Mouse (Mus musculus) 3134 (cell line): ENCODE measurements around the gene Mdm1.
"Not testable (repeated sequence)": the region's sequence is repeated elsewhere in the genome, so short reads cannot be mapped to it uniquely, and the experiment has no call there.

Source experiments
- DNase-seq: peaks from one replicate; pipeline ENCODE4 v3.0.0-alpha.2; 2011; ENCODE audit warnings: low spot score; ENCODE audit not compliant: insufficient read length; ENCODE audit errors: extremely low read depth

Mdm1 gene

DNA sequence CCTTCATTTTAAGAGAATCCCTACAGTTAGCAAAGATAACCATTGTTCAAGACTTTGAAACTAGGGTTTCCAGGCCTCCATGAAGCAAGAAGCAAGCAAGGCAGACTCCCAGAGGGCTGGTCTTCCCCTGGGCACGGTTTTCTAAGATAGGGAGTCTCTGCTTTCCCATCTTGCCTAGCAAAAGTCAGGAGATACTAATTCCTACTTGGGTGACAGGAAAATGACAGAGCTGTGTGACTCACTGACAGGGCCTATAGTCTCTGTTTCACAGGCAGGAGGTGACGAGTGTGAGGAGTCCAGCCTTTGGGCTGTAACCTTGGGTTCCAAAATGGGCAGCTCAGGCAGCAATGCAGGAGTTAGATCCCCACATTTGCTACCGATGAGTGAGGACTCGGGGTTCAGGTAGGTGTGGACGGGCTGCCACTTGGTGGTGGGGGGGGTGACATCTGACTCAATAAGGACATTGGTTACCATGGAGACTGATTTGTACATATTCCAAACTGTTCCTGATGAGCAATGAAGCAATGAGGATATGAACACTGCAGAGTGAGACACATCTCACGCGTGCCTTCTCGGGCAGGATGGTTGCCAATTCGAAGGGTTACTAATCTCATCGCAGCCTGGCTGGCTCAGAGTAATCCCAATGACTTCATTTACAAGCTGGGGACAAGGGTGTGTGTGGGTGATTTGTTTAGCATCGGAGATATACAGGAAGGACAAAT, 19.0 kb upstream of the Mdm1 start:
- peak; percentile 42 for DNase-seq

DNA sequence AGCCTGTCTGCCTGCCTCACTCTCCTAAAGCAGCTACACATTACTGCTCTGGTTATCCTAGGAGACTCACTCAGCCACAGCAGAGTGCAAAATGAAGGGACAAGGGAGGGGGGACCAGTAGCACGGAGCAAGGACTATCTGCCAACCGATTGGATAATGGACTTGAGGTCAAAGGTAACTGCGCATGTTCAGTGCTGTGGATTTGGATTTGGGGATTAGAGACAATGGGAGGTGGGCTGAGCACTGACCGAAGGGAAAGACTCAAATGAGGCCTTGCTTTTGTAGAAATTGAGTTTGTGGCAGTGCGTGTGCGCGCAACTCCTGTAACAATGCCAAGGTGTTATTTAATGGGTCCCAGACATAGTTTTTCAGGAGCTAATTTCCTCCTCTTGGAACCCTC, 16.4 kb upstream of the Mdm1 start:
- DNase-seq = no peak

DNA sequence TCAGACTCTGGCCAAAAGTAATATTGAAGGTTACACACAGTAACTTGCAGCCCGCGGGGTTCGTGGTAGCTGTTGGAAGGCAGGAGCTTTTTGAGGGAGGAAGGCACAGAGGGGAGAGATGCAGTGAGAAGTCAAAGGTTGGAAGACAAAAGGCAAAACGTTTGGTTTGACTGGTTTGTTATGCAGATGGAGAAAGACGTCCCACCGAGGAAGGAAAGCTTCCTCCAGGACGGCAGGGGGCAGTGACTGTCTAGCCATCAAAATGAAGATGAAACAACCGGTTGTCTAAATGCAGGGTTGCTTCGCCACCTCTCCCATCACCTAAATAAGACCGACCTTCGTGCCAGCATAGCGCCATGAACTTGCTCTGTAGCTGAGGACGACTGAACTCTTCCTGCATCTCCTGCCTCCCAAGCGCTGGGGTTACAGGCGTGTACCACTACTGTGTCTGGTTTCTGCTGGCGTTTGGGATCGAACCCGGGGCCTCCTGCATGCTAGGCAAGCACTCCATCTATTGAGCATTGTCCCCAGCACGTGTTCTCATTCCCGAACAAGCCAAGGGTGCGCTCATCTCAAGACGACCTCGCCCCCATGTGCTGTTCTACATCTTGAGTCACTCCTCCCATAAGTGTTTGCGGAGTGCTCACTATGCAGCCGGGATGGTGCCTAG, 15.7 kb upstream of the Mdm1 start:
- no peak for DNase-seq

DNA sequence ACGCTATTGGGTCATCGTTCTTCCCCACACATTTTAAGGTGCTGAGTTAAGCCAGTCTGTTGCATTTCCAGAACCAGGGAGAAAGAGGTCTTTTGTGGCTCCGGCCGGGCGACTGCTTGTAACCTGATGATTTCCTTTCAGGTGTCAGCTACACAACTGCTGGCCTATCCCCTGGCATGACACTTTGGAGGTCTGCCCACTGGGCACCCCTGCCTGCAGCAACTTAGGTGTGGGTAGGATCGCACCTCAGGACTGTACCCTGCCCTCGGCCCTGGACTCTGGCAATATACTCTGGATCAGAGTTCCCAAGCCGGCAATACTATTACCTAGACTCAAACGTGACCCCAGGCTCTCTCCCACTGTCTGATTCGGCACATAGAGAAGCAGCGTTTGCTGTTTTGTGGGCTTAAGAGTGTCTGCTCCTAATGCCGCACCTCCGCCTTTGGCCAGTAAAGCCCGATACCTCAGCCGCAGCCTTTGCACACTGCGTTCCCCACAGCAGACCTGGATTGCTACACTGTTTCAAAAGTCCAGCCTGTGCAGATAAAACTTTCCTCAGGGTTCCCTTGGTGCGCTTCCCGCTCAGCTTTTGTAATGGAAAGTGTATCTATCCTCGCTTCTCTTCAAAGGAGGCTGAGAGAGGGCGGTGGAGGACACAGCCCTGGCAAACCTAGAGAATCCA, 12.5 kb upstream of the Mdm1 start:
- DNase-seq = no peak

DNA sequence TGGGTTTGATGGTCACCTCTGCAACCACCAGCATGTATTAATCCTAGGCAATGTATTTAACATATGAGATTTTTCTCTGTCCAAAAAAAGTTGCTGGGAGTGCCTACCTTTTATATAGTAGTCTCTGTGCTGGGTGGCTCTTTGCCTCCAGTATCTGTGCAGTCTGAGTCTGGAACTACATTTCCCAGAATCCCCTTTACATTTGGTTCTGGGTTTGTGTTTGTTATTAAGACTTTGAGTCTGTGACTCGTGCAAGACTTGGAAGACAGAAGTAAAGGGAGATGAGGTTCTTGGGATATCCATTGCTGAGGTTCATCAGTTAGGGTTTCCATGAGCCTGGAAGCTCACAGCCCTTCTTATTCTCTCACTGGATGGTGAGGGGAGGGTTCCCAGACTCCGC, 11.6 kb upstream of the Mdm1 start:
- no peak for DNase-seq

DNA sequence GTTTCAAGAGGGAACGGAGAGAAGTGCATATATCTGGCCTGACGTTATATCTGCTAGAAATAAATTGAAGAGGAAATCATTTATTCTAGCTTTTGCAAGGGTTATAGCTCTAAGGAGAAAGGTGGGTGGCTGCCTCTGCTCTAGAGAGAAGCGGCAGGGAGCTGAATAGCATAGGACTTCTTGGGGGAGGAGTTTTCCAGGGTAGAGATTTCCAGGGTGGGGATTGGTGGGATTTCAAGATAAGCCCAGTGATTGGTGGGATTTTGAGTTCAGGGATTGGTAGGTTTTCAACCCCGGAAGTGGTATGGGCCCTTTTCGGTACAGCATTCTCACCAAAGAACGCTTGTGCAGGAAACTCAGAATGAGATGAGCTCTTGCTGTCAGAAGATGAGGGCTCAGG, 8.6 kb upstream of the Mdm1 start:
- no peak for DNase-seq

DNA sequence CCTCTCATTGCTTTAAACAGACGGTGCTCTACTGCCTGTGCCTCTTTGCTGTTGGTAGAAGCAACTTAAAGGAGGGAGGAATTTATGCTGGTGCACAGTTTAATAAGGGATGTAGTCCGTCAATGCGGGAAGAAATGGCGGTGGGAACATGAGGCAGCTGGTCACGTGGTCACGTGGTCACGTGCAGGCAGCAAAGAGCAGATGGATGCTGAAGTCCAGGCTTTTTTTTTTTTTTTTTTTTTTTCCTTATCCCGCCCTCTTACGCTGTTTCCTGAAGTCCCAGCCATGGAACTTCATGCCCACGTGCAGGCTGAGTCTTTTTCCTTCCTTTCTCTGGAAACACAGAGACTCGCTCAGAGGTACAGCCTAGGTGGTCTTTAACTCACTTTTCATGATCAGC, 3.1 kb upstream of the Mdm1 start:
- no peak for DNase-seq

DNA sequence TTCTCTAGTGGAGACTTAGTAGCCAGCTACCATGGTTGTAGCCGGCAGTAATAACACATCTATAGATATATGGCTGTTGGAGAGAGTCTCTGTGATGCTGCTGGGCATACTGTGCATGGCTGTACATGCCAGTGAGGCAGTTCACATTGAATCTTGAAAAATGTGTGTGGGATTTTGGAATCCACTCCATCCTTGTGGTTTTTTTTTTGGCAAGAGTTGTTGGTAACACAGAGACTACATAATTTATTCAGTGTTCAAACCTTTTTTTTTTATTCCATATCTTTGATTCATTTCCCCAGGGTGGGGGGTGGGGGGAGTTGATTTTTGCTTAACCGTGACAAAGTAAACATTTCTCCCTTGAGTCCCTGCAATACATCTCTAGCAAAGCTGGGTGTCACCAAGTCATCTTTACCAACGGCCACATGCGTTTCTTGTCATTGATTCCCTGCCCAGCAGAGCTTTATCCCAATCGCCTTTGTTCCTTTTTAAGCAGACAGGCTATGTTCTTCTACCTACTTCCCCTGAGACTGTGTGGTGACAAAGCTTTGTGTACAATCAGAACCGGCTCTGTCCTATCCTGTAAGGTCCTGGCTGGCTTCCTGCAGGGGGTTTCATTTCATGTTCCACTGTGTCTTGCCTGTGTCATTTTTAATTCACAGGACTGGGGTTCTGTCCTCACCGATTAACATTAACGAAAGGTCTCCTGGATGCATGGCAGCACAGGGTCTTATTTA, 1.6 kb upstream of the Mdm1 start:
- no peak for DNase-seq

DNA sequence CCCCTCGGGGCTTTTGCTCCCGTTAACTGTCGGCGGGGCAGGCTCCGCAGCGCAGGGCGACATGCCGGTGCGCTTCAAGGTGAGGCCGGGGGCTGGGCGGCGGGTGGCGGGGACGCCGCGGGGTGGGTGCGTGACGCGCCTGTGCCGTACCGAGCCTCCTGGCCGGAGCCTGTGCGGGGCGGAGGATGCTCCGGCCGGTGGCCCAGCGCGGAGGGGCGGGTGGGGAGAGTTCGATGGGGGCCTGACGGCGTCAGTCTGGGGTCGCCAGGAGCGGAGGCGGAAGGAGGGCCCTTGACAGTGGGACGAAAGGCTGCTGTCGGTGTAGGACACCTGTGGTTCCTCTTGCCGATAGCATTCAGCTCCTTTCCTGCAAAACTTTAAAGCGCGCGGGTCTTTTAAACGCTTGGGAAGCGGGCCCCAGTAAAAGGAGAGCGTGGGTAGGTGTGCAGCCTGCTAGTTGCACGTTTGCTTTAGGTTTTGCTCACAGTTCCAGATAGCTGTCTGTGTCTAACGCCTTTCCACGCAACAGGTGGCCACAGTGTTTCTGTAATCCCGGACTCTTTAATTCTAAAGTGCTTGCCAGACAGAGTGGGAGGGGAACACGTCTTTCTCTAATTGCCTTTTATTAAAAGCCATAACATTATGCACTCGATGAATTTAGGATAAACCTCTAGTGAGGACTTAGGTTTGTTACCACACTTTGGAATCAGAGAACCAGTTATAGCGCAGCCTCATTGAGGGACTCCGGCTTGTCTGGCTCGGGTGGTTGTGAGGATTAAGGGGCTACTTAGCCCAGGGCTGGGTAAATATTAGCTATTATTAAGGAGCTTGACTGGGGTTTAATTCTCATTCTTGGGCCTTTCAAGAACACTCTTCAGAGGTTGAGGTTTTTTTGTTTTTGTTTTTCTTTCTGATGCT, 532 bp downstream of the Mdm1 start:
- no peak for DNase-seq

DNA sequence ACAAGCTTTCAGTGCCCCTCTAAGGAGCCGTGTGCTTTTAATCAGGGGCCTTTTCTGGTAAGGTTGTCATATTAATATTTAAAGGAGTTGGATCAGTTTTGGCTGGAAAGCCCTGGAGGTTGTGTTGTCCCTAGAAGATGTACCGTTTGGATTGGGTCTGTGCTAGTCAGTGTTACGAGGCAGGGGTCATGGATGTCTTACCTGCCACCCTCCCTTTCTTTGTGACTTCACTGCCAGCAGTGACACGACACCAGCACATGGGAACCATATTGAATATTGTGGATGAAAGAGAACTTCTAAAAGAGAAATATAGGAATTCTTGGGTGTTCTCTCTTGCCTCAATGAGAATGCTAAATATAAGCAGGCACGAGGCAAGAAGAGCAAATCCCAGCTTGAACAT, 7.8 kb downstream of the Mdm1 start:
- DNase-seq = no peak

DNA sequence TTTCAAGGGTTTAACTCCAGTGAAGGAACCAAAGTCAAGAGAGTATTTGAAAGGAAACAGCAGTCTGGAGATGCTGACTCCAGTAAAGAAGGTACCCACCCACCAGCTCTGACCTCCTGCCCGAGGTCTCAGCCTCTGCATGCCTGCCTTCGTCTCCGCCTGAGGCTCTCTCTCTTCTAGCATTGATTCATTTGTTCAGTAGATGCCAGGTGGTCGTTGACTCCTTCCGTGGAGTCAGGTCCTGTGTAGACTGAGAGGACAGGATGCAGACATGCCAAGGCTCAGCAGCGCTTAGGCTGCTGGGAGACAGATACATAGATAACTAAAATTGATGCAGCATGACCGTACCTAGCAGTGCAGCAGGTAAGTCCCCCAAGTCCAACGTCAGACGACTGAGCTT, 9.3 kb downstream of the Mdm1 start:
- DNase-seq = no peak

DNA sequence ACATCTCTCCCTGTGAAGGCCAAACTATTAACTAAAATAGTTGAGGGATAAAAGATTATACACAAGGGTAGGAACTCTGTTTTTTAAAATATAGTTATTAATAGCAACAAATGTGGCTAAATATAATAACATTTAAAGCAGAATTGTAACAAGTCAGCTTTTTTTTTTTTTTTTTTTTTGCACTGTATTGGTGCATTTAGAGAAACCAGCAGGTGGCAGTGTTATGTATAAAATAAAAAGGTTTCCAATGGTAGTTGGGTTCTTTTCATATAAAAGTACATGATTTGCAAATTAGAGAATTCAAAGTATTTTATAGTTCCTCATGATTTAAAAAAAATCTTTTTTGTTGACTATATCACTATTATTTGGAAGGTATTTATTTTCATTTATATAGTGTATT, 14.3 kb downstream of the Mdm1 start:
- no peak for DNase-seq

DNA sequence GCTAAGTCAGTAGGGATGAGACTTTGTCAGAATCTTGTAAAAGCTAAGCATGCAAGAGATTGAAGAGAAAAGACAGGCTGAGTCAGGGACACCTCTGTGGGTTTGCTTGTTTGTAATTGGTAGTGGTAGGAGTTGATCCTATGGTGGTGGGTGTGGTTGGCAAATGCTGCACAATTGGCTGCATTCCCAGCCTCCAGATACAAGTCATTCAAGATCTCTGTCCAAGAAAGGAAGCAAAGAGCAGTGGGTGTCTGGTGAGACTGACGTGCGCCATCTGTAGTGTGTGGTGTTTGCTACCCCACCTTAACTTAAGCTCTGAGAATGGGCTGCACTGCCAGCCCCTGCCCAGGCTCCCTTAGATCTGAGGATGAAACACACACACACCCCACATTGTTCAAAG, 19.5 kb downstream of the Mdm1 start:
- no peak for DNase-seq

DNA sequence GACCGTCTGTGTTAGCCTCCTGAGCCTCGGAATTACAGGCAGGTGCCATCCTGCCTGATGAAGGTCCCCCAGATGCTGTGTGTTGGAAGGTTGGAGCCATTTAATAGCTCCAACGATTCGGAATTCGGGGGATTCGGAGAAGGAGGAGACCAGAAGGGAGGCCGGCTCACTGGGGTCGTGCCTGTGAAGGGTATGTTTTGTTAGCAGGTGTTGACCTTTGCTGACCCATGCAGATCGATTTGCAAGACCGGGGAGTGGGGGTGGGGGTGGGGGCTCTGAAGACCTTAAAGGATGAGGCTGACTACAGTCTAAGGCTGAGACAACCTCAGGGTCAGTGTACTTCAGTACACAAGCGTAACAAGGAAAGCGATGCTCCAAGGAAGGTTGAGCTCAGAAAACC, 27.6 kb downstream of the Mdm1 start:
- no peak for DNase-seq

DNA sequence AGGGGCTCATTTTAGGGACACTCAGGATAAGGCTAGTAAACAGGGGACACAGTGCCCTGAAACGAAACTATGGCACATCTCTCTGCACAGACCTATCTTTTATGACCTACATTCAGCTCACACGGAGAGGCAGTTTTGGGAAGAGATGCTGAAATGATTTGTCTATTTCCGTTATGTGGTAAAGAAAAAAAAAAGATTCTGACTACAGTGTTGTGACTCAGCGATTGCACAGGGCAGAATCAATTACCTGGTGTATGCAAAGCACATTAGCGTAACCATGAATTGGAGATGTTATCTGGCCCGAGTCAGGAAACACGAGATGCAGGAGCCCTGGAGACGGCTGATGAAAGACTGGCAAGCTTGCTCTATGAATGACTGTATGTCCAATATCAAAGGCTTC, 30.8 kb downstream of the Mdm1 start:
- DNase-seq = no peak

DNA sequence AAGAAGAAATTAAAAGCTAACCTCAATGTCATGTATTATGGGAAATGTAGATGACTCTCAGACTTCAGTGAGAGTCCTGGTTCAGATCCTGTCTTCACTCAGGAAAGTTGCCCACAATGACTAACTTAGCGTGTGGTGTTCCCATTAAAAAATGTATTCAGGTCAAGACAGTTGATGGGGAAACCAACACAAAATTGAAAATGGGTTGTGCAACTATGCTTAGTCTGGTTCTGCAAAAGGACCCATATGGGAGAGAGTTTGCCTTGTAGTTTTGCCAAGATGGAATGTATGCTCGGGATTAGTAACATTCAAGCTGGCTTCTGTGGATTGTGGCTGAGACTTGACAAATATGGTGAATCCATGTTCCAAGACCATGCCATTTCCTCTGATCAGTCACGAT, 31.3 kb downstream of the Mdm1 start:
- no peak for DNase-seq

DNA sequence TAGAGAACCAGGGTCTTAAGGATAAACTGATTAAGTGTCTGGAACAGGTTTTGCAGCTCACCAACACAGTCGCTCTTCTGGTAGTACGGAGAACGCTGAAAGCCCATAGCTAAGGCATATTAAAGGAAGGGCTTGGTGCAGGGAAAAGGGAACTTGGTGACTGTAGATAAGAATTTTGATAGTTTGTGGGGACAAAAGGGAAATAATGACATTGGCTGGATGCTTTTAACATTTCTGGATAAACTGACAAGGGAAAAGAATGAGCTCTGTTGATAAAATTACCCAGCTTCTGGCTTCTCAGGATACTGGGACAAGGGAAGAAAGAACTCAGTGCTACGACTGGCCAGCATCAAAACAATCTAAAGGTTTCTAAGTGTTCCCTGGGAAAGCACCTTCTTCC, 33.9 kb downstream of the Mdm1 start:
- DNase-seq = not testable (repeated sequence)

DNA sequence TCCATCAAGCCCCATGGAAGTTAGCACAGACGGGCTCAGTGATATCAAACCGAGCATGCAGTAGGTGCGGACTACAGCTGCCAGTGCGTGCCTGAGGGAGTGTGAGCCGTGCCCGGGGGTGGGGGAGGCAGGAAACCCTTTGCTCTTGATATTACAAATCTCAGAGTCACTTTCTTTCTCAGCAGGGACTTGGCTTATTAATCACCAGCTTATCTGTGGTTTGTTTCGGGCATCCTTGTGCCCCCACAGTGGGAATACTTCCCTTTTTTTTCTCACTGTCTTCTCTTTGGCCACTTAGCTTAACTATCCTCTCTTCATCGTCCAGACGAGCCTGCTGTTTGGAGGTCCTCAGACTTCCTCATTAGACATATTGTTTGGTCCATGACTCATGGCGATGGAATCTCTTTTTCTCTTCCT, 37.1 kb downstream of the Mdm1 start:
- no peak for DNase-seq

DNA sequence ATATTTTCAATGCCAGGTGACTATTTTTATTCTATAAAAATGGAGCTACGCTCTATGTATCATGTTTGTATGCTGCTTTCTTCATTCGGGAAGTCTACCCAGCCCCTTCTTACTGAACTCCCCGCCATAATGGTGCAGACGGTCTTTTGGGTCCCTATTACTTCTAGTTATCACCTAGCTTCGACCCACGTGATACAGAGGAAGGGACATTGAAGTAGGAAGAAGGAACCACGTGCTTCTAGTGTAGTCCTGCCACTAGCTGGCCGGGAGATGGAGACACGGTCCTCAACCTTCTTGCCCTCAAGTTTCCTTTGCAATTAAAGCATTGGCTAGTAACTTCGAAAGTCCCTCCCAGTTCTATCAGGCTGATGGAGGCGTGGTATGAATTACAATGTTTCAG, 37.7 kb downstream of the Mdm1 start:
- no peak for DNase-seq

DNA sequence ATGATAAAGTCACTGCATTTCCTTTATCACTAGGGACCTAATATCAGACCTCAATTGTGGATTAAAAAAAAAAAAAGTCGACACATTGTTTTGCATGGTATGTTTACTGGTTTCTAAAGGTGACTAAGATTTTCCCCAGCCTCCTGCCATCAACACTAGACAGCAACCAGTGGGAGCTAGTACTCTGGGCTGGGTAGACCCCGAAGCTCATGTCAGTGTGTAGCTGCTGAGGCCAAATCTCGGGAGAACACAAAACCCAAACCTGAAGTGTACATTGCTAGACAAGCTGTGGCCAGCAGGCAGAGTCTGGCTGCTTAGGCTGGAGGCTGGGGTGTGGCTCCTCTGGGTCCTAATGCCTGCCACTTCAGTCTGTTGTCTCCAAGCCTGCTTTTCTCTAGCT, 53.5 kb downstream of the Mdm1 start:
- DNase-seq = not testable (repeated sequence)
